Comparison of ENCODE assay signal across 12 mouse cellular contexts in genomic region chr8:77440324-77440880, GRCm38 (mm10).
DNase-seq lines count a peak whose midpoint lies in the region; ATAC-seq and TF ChIP-seq lines count a peak whose summit lies in the region.
"Had no signal": no experiment of that assay in that cellular context is flagged by ENCODE, and none has a peak within 500 bp of the region (broad histone marks: within the 10 kb centered on the region; RNA-seq: fewer than 3 reads in every experiment).

No protein-coding gene starts in this region.

- no peaks in the 10 kb centered on the region; the same call in 1 of the 2 replicates for H3K4me1 ChIP-seq in forebrain, embryonic 12.5 days

- intact Hi-C loops in left cerebral cortex, postnatal 4 days (cut with DNase I) = no loop called here

- H3K4me2 ChIP-seq in forebrain, embryonic 12.5 days = no peak overlapping the region
- H3K4me2 ChIP-seq: embryonic facial prominence, embryonic 13.5 days; neural tube, embryonic 15.5 days had no signal

- H3K36me3 ChIP-seq in forebrain, embryonic 12.5 days (replicated peaks) = no peaks in the 10 kb centered on the region
- H3K36me3 ChIP-seq: hindbrain, embryonic 10.5 days; neural tube, embryonic 15.5 days had no signal

- no peaks in the 10 kb centered on the region for H3K9me3 ChIP-seq in forebrain, embryonic 12.5 days
- H3K9me3 ChIP-seq: embryonic facial prominence, embryonic 13.5 days; hindbrain, embryonic 10.5 days; neural tube, embryonic 15.5 days had no signal

- H3K9ac ChIP-seq in forebrain, embryonic 12.5 days = no peak overlapping the region
- H3K9ac ChIP-seq: embryonic facial prominence, embryonic 13.5 days; neural tube, embryonic 15.5 days had no signal

- 89% methylated on average over 6 of the region's 6 CpGs for WGBS in forebrain, embryonic 12.5 days

- peak; percentile 32; the same call in 1 of the 2 replicates for TF ChIP-seq CTCF in brain, embryonic 14.5 days (IDR thresholded peaks at IDR 0.05; ENCODE audit: borderline replicate concordance, extremely low read depth, insufficient read depth, insufficient read length)

- TF ChIP-seq POLR2A in brain, embryonic 14.5 days (IDR thresholded peaks at IDR 0.05; ENCODE audit: borderline replicate concordance, extremely low read depth, insufficient read depth, insufficient read length, poor library complexity, severe bottlenecking) = no peak

- ATAC-seq in forebrain, embryonic 12.5 days (ENCODE audit: low FRiP score) = no peak

- H3K27me3 ChIP-seq in forebrain, embryonic 12.5 days = no peaks in the 10 kb centered on the region
- H3K27me3 ChIP-seq: embryonic facial prominence, embryonic 13.5 days; neural tube, embryonic 15.5 days had no signal

- no peak overlapping the region for H3K27ac ChIP-seq in forebrain, embryonic 12.5 days
- H3K27ac ChIP-seq: embryonic facial prominence, embryonic 13.5 days; hindbrain, embryonic 10.5 days; neural tube, embryonic 15.5 days had no signal

- DNase-seq in cerebellum, postnatal 14 days = peak; percentile 39 to 63
- no peak for DNase-seq in cerebellum, adult 11 months
- DNase-seq in left cerebral cortex, postnatal 4 days = peak; percentile 24
- no peak for DNase-seq in left cerebral cortex, adult 9 months (ENCODE audit: low spot score in 2 of 2)
- DNase-seq in B cell, adult 2 months = peak; percentile 25 to 34
- DNase-seq in brain, embryonic 14.5 days (ENCODE audit: low read depth) = no peak
- no peak for DNase-seq in frontal cortex, postnatal 14 days (ENCODE audit: low spot score in 2 of 2)
- DNase-seq: layer of hippocampus, postnatal 36 days had no signal

- H3K4me3 ChIP-seq in forebrain, embryonic 12.5 days (replicated peaks) = no peak overlapping the region
- H3K4me3 ChIP-seq: embryonic facial prominence, embryonic 13.5 days; hindbrain, embryonic 10.5 days; neural tube, embryonic 15.5 days had no signal

Comparison
In these comparisons a context has a peak if more than half of its experiments do, and no peak if none do; other contexts are left out.
1. DNase-seq: peak in cerebellum, postnatal 14 days (2 of 2), left cerebral cortex, postnatal 4 days (single experiment) and B cell, adult 2 months (2 of 2); none in cerebellum, adult 11 months (single experiment), left cerebral cortex, adult 9 months (0 of 2), brain, embryonic 14.5 days (single experiment) and frontal cortex, postnatal 14 days (0 of 2).